23 mouse cellular contexts compared by ENCODE assay signal in genomic region chr8:45268485-45268884, GRCm38 (mm10). TPM values are rescaled to one million over a fixed set of nuclear protein-coding genes. Genes with fewer than 3 reads are reported as not detected.
DNase-seq lines count a peak whose midpoint lies in the region; ATAC-seq and TF ChIP-seq lines count a peak whose summit lies in the region.
"Had no signal": no experiment of that assay in that cellular context is flagged by ENCODE, and none has a peak within 500 bp of the region (broad histone marks: within the 10 kb centered on the region; RNA-seq: fewer than 3 reads in every experiment).

No protein-coding gene starts in this region.

- H3K9me3 ChIP-seq in lung, postnatal 0 days (ENCODE audit: low read length), result no peaks in the 10 kb centered on the region
- H3K9me3 ChIP-seq in ES-E14 (ENCODE audit: control insufficient read depth, insufficient read depth, low read depth, low read length), result no peaks in the 10 kb centered on the region
- H3K9me3 ChIP-seq: embryonic facial prominence, embryonic 12.5 days; forebrain, embryonic 13.5 days; forebrain, embryonic 15.5 days had no signal

- H3K4me3 ChIP-seq in lung, postnatal 0 days (ENCODE audit: low read depth, low read length), result no peak overlapping the region
- no peak overlapping the region for H3K4me3 ChIP-seq in ES-E14 (ENCODE audit: insufficient read depth in 1 of 2, low read depth in 1 of 2, low read length in 2 of 2, poor library complexity in 1 of 2, severe bottlenecking in 1 of 2)
- H3K4me3 ChIP-seq: embryonic facial prominence, embryonic 10.5 days; embryonic facial prominence, embryonic 12.5 days; forebrain, embryonic 13.5 days; forebrain, embryonic 15.5 days had no signal

- in situ Hi-C loops in ES-E14 (cut with MboI; ENCODE audit: low sequenced_read_pairs in 2 of 2, unreplicated experiment in 2 of 2), result no loop called here

- H3K4me2 ChIP-seq in lung, postnatal 0 days (replicated peaks; ENCODE audit: low read depth, low read length), result no peak overlapping the region
- H3K4me2 ChIP-seq: embryonic facial prominence, embryonic 12.5 days; forebrain, embryonic 13.5 days; forebrain, embryonic 15.5 days had no signal

- no peaks in the 10 kb centered on the region for H3K36me3 ChIP-seq in lung, postnatal 0 days (ENCODE audit: insufficient read depth, low read length)
- no peaks in the 10 kb centered on the region for H3K36me3 ChIP-seq in ES-E14 (ENCODE audit: control insufficient read depth, insufficient read depth, low read length, poor library complexity, severe bottlenecking)
- H3K36me3 ChIP-seq: embryonic facial prominence, embryonic 10.5 days; embryonic facial prominence, embryonic 12.5 days; forebrain, embryonic 15.5 days had no signal

- TF ChIP-seq EP300 in lung, postnatal 0 days (IDR thresholded peaks at IDR 0.05), result no peak

- H3K9ac ChIP-seq in lung, postnatal 0 days (replicated peaks; ENCODE audit: low read depth), result no peak overlapping the region
- H3K9ac ChIP-seq in ES-E14 (ENCODE audit: insufficient read depth, low read depth, low read length, poor library complexity, severe bottlenecking), result no peak overlapping the region
- H3K9ac ChIP-seq: embryonic facial prominence, embryonic 12.5 days; forebrain, embryonic 13.5 days; forebrain, embryonic 15.5 days; forebrain, postnatal 0 days had no signal

- no peaks in the 10 kb centered on the region for H3K27me3 ChIP-seq in lung, postnatal 0 days (replicated peaks; ENCODE audit: insufficient read depth, low read length)
- H3K27me3 ChIP-seq: CH12.LX; embryonic facial prominence, embryonic 12.5 days; forebrain, embryonic 13.5 days; forebrain, embryonic 15.5 days had no signal

- peak; percentile 52 for DNase-seq in lung, postnatal 0 days (ENCODE audit: low spot score)
- DNase-seq in lung, postnatal 14 days, result no peak
- DNase-seq in ES-E14 (ENCODE audit: low read depth, low spot score), result no peak
- DNase-seq in layer of hippocampus, adult 9-11 months, result no peak
- DNase-seq in right cerebral cortex, postnatal 25 days, result no peak
- DNase-seq: B cell, adult 2 months; cerebellum, adult 11-12 months; cerebellum, adult 2 months; cerebellum, adult 9-10 months; forebrain, postnatal 0 days had no signal

- H3K4me1 ChIP-seq in lung, postnatal 0 days (ENCODE audit: insufficient read depth, low read depth, low read length), result no peaks in the 10 kb centered on the region
- H3K4me1 ChIP-seq in ES-E14 (ENCODE audit: control insufficient read depth in 2 of 2, insufficient read depth in 2 of 2, low read length in 2 of 2, poor library complexity in 1 of 2), result peaks cover 0 to 3% of the 10 kb centered on the region in 2 experiments; a peak in 1 of 4 replicates
- H3K4me1 ChIP-seq: embryonic facial prominence, embryonic 10.5 days; embryonic facial prominence, embryonic 12.5 days; forebrain, embryonic 13.5 days; forebrain, embryonic 15.5 days had no signal

- no peak overlapping the region for H3K27ac ChIP-seq in lung, postnatal 0 days (ENCODE audit: low read length)
- no peak overlapping the region for H3K27ac ChIP-seq in ES-E14 (ENCODE audit: insufficient read depth, low read depth, low read length, poor library complexity, severe bottlenecking)
- H3K27ac ChIP-seq: embryonic facial prominence, embryonic 10.5 days; embryonic facial prominence, embryonic 12.5 days; forebrain, embryonic 13.5 days; forebrain, embryonic 15.5 days had no signal

- ATAC-seq in lung, postnatal 0 days, result no peak
- ATAC-seq: activated CD4-positive, CD25-positive, alpha-beta regulatory T cell, adult 4 months; CD4-positive, CD25-positive, alpha-beta regulatory T cell, adult 4 months; forebrain, embryonic 13.5 days; forebrain, embryonic 15.5 days had no signal

- TF ChIP-seq CTCF in lung, postnatal 0 days (IDR thresholded peaks at IDR 0.05), result no peak

TF ChIP-seq in ES-E14, 5 proteins besides CTCF, POLR2A, EP300 and RAD21:
- TF ChIP-seq HCFC1 (IDR thresholded peaks at IDR 0.05; ENCODE audit: borderline replicate concordance, insufficient read depth, low read length), result no peak
- TF ChIP-seq ZNF384 (IDR thresholded peaks at IDR 0.05; ENCODE audit: low read depth, low read length), result 0 out of 2 replicates have a peak, but pooled peaks have one; percentile 4
- TF ChIP-seq MAFK (IDR thresholded peaks at IDR 0.05; ENCODE audit: insufficient read depth, low read depth, low read length), result peak; percentile 75
- no peak for TF ChIP-seq CHD2 (IDR thresholded peaks at IDR 0.05; ENCODE audit: low read depth, low read length)

RNA-seq across cellular contexts. Expression of gene F11, which starts 6.7 kb away (rescaled TPM):
- polyA plus RNA-seq in lung, postnatal 0 days (2015; fragmentation: Nextera tagmentation; extraction: Ambion mirVana), result not detected in 2 replicates
- not detected in 2 replicates for total RNA-seq in ES-E14 (2012; rRNA removed)
- total RNA-seq: adrenal gland, adult 18-20 months; CH12.LX; forebrain, postnatal 0 days; MEL had no signal
- polyA plus RNA-seq: activated CD4-positive, CD25-positive, alpha-beta regulatory T cell, adult 4 months; CD4-positive, CD25-positive, alpha-beta regulatory T cell, adult 4 months; cerebellum, adult 2 months; cortical plate, adult 2 months; embryonic facial prominence, embryonic 10.5 days; embryonic facial prominence, embryonic 12.5 days; embryonic facial prominence, embryonic 14.5 days; forebrain, embryonic 11.5 days; forebrain, embryonic 13.5 days; forebrain, embryonic 15.5 days; forebrain, postnatal 0 days had no signal

RNA-seq across cellular contexts. Expression of gene Klkb1, which starts 26.2 kb away (rescaled TPM):
- polyA plus RNA-seq in lung, postnatal 0 days (2015; fragmentation: Nextera tagmentation; extraction: Ambion mirVana), result 0.15 and 0.25 TPM in 2 replicates
- total RNA-seq in ES-E14 (2012; rRNA removed), result not detected in 2 replicates
- total RNA-seq: adrenal gland, adult 18-20 months; CH12.LX; MEL had no signal
- polyA plus RNA-seq: embryonic facial prominence, embryonic 10.5 days; forebrain, embryonic 11.5 days; forebrain, embryonic 13.5 days; forebrain, embryonic 15.5 days had no signal

RNA-seq across cellular contexts. Expression of gene Gm45753, which starts 39.8 kb away (rescaled TPM):
- polyA plus RNA-seq in lung, postnatal 0 days (2015; fragmentation: Nextera tagmentation; extraction: Ambion mirVana), result 0.05 and 0.12 TPM in 2 replicates
- total RNA-seq in ES-E14 (2012; rRNA removed), result not detected in 2 replicates
- total RNA-seq: adrenal gland, adult 18-20 months; adrenal gland, postnatal 36 days; CH12.LX; forebrain, postnatal 0 days; MEL had no signal
- polyA plus RNA-seq: activated CD4-positive, CD25-positive, alpha-beta regulatory T cell, adult 4 months; CD4-positive, CD25-positive, alpha-beta regulatory T cell, adult 4 months; cerebellum, adult 2 months; cortical plate, adult 2 months; embryonic facial prominence, embryonic 12.5 days; embryonic facial prominence, embryonic 14.5 days; forebrain, embryonic 11.5 days; forebrain, embryonic 13.5 days; forebrain, embryonic 15.5 days had no signal
